Mouse (Mus musculus) G1E (cell line): ENCODE results near the gene Doxl2. TPM values are rescaled to one million over a fixed set of nuclear protein-coding genes. Genes with fewer than 3 reads are reported as not detected.

Source experiments
- ATAC-seq: 2 replicates; pipeline ENCODE4 v1.8.0; 2016; ENCODE audit warnings: mild to moderate bottlenecking; ENCODE audit not compliant: insufficient number of reproducible peaks, poor library complexity, low FRiP score, severe bottlenecking; ENCODE audit errors: extremely low read depth
- DNase-seq: peaks from one replicate; pipeline ENCODE4 v3.0.0; 2012; ENCODE audit warnings: low spot score
- H3K27me3 ChIP-seq: 2 replicates; pipeline ENCODE4 v1.6.1; 2012; ENCODE audit warnings: mild to moderate bottlenecking, low read length, inconsistent platforms; ENCODE audit not compliant: insufficient read depth
- H3K36me3 ChIP-seq: replicated peaks from 2 replicates; pipeline ENCODE3; 2012; ENCODE audit warnings: mild to moderate bottlenecking, inconsistent platforms
- H3K4me1 ChIP-seq: 2 replicates; pipeline ENCODE4 v1.6.1; 2012; ENCODE audit warnings: low read depth, low read length, inconsistent platforms, mixed read lengths; ENCODE audit not compliant: insufficient read depth
- H3K4me3 ChIP-seq: 2 replicates; pipeline ENCODE4 v1.5.1; 2012; ENCODE audit warnings: low read depth, mild to moderate bottlenecking, inconsistent platforms, low read length, moderate library complexity, mixed read lengths
- H3K9me3 ChIP-seq: replicated peaks from 2 replicates; pipeline ENCODE4 v1.6.1; 2012; ENCODE audit warnings: inconsistent platforms
- CTCF ChIP-seq: IDR thresholded peaks from 2 replicates; pipeline ENCODE4 v1.5.1; 2012; ENCODE audit warnings: low read depth, low read length, inconsistent platforms, mixed read lengths
- GATA1 ChIP-seq: IDR thresholded peaks from 2 replicates; pipeline ENCODE4 v1.6.1; 2012; ENCODE audit warnings: borderline replicate concordance, low read length, inconsistent platforms, mixed read lengths
- GATA2 ChIP-seq: IDR thresholded peaks from 2 replicates; pipeline ENCODE4 v1.6.1; 2012; ENCODE audit warnings: low read depth, low read length, inconsistent platforms, borderline replicate concordance
- POLR2AphosphoS5 ChIP-seq: IDR thresholded peaks from 2 replicates; pipeline ENCODE4 v1.6.1; 2012; ENCODE audit warnings: low read depth, low read length, inconsistent platforms; ENCODE audit not compliant: insufficient replicate concordance
- TAL1 ChIP-seq: conservative IDR thresholded peaks from 2 replicates; pipeline ENCODE4 v1.6.1; 2012; ENCODE audit warnings: low read depth, low read length, inconsistent platforms, mixed read lengths
- polyA plus RNA-seq: library from polyadenylated mRNA; stranded (reverse); fragments of >175 nt; gene quantifications from 2 replicates; pipeline ENCODE4 v1.2.3, GENCODE M21; 2012
- total RNA-seq, 2 experiments: library from RNA; stranded (forward) in 1 of 2; stranded (reverse) in 1 of 2; fragments of 200-1000 nt in 1 of 2; fragments of >200 nt in 1 of 2; fragmentation: Nextera tagmentation in 1 of 2; gene quantifications; 2 replicates each; pipeline ENCODE4 v1.2.3; 2014 to 2017

The Doxl2 gene
- total RNA-seq (2014; fragmentation: Nextera tagmentation) (not detected in 2 replicates), total RNA-seq (2017) (0.12 TPM in 1 of 2 replicates, not detected in the other), polyA plus RNA-seq (not detected in 2 replicates)

DNA sequence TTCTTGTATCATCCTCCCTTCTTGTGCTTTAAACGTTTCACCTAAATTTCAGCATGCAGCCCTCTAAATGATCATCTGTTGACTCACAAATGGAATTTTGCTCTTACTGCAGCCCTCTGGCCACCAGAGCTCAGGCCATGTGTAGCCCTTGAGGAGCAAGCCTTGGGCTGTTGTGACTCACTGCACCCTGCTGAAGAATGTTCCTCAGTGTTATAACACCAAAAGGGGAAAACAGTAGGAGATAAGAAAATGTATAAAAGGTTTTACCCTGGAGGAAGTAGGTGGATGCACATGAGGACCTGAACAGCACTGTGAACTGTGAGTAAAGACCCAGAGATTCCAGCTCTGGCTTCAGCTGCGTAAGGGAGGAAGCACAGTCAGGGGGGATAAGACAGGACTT is at the start of gene Doxl2:
Gene Doxl2 (plus strand): TSS at position 301 of the 400 bp plus-strand sequence.
- no peak for ATAC-seq
- TF ChIP-seq CTCF (no peak), TAL1 (no peak), GATA2 (no peak), POLR2AphosphoS5 (no peak), GATA1 (no peak)

DNA sequence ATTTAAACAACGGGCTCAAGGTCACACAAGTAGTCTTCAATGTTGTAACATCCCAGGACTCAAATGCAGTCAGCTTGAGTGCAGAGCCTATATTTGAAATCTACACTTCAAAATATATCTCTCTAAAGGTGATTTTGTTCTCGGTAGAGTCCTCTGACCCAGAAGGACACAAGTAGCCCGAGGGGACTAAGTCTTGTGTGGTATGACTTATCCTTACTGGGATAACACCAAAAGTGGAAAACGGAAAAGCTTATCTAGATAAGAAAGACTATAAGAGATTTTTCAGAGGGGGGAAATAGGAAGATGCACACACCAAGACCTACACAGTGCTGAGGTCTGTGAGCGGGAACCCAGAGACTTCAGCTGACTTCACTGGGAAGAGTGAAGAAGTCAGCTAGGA is 45.2 kb upstream of the Doxl2 start, which contains the start of gene 1600015I10Rik:
Gene 1600015I10Rik (plus strand): TSS at position 301 of the 400 bp plus-strand sequence.
- no peaks in the 10 kb centered on the region for H3K4me1 ChIP-seq
- H3K27me3 ChIP-seq = no peaks in the 10 kb centered on the region
- DNase-seq (no peak), ATAC-seq (no peak)
- TF ChIP-seq CTCF (no peak), GATA2 (no peak), GATA1 (no peak), POLR2AphosphoS5 (no peak), TAL1 (no peak)
- H3K4me3 ChIP-seq = no peak within 1 kb of the TSS
- no peaks in the 10 kb centered on the region for H3K9me3 ChIP-seq
- no peaks in the 10 kb centered on the region for H3K36me3 ChIP-seq

More for the DNA sequence above, at the start of gene Doxl2:
- H3K4me3 ChIP-seq = no peak within 1 kb of the TSS
- H3K4me1 ChIP-seq = no peaks in the 10 kb centered on the region
- no peak for DNase-seq
- no peaks in the 10 kb centered on the region for H3K36me3 ChIP-seq
- H3K9me3 ChIP-seq = no peaks in the 10 kb centered on the region
- H3K27me3 ChIP-seq = no peaks in the 10 kb centered on the region; the same call in 1 of the 2 replicates

DNA sequence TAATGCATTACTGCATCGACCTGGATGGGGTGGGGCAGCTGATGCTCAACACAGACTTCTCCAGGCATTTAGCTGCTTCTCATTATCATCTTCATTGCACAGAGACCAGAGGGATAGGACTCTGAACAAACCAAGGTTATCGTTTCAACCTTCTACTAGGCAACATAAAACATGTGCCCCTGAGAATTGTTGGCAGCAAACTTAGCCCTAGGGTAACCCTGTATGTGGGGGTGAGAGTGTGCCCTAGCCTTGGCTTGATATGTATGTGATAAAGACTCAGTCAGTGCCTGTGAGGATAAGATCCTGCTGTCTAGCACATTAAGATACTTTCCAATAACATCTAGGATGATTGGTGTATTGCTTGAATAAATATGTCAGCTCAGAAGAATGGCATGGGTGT is 25.2 kb upstream of the Doxl2 start:
- H3K4me1 ChIP-seq = no peaks in the 10 kb centered on the region
- no peaks in the 10 kb centered on the region for H3K9me3 ChIP-seq
- no peaks in the 10 kb centered on the region for H3K36me3 ChIP-seq
- no peak overlapping the region for H3K4me3 ChIP-seq
- no peak for TF ChIP-seq TAL1
- no peak for TF ChIP-seq GATA1
- ATAC-seq (no peak), DNase-seq (no peak)
- 0 out of 2 replicates have a peak, but pooled peaks cover 3% of the 10 kb centered on the region for H3K27me3 ChIP-seq

DNA sequence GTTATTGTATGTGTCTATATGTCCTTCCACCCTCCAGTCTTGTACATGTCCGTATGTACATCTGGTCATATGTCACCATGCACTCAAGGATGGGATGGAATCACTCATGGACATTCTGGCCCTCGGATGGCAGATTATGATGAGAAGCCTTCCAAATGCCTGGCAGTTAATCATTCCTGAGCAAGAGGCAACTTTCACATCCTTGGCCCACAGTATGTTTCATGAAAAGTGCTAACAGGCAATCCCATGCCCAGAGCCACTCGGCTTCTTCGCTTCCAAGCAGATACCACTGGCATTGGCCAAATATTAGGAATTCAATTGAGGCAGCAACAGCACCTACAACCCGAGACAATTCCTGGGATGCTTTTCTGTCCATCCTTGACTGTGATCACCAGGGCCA is 24.1 kb upstream of the Doxl2 start:
- H3K4me3 ChIP-seq = no peak overlapping the region
- no peak for ATAC-seq
- H3K36me3 ChIP-seq = no peaks in the 10 kb centered on the region
- H3K9me3 ChIP-seq = no peaks in the 10 kb centered on the region
- H3K27me3 ChIP-seq = 0 out of 2 replicates have a peak, but pooled peaks cover 3% of the 10 kb centered on the region
- no peak for DNase-seq
- no peak for TF ChIP-seq POLR2AphosphoS5
- H3K4me1 ChIP-seq = no peaks in the 10 kb centered on the region

GRCm38 (mm10) chr6:48951630-48952029 is 23.1 kb upstream of the Doxl2 start:
- TF ChIP-seq GATA1 = no peak
- TF ChIP-seq TAL1 = no peak
- no peak for TF ChIP-seq POLR2AphosphoS5
- TF ChIP-seq GATA2 = no peak
- TF ChIP-seq CTCF = no peak
- no peak for ATAC-seq
- H3K36me3 ChIP-seq = no peaks in the 10 kb centered on the region
- no peaks in the 10 kb centered on the region for H3K4me1 ChIP-seq
- H3K27me3 ChIP-seq = 0 out of 2 replicates have a peak, but pooled peaks cover 3% of the 10 kb centered on the region
- no peak overlapping the region for H3K4me3 ChIP-seq
- H3K9me3 ChIP-seq = no peaks in the 10 kb centered on the region
- no peak for DNase-seq

DNA sequence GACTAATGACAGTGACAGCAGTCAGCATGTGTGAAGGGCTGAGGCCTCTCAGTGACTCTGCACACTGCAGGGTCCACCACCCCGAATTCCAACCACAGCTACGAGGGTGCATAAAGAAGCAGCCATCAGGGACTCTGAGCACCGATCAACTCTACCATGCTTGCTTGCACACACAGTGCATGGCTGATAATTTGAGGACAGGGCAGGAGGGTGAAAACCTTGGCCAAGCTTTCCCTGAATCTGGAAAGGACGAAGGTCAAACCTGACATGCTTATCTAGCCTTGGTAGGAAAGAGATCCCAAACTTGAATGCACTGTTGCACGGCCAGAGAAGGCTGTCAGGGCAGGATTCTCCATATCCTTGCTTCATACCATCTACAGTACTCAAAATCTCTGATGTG is 21.5 kb upstream of the Doxl2 start:
- TF ChIP-seq GATA2 (no peak), GATA1 (no peak), TAL1 (no peak), CTCF (no peak), POLR2AphosphoS5 (no peak)
- Histone ChIP-seq H3K27me3 (no peaks in the 10 kb centered on the region), H3K4me3 (no peak overlapping the region), H3K9me3 (no peaks in the 10 kb centered on the region), H3K36me3 (no peaks in the 10 kb centered on the region), H3K4me1 (no peaks in the 10 kb centered on the region)
- no peak for ATAC-seq
- DNase-seq = no peak

DNA sequence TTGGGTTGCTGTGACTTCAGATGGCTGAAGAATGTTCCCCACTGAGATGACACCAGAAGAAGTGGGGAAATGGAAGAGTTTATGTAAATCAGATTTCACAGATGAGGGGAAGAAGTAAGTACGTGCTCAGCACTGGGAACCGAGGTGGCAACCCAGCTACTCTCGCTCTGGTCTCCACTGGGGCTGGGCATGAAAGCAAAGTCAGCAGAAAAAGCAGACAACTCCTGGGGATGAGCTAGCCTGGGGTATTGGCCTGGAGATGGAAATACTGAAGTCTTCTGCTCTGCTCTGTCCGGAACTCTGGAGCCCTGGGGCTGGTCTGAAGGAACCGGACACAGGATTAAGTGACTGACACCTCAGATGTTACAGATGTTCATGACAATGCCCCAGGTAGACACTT is 20.6 kb upstream of the Doxl2 start:
- no peak for TF ChIP-seq GATA2
- TF ChIP-seq POLR2AphosphoS5 = no peak
- TF ChIP-seq GATA1 = no peak
- ATAC-seq (no peak), DNase-seq (no peak)
- H3K4me1 ChIP-seq = no peaks in the 10 kb centered on the region
- no peaks in the 10 kb centered on the region for H3K9me3 ChIP-seq
- H3K36me3 ChIP-seq = no peaks in the 10 kb centered on the region
- H3K27me3 ChIP-seq = no peaks in the 10 kb centered on the region
- no peak overlapping the region for H3K4me3 ChIP-seq
